Mouse (Mus musculus) ZHBTc4 (cell line): ENCODE measurements at regions not wholly inside any gene's neighbourhood (a gene's known extent, or its start where the extent isn't known, plus 50 kb on each side); places are given as distances from the start of the nearest gene placed in this dataset.

Source experiments
- DNase-seq: peaks from one replicate; pipeline ENCODE4 v3.0.0-alpha.2; 2011; ENCODE audit warnings: low read depth, low spot score

GRCm38 (mm10) chr3:34384965-34385505 is 265.2 kb upstream of the Sox2 start:
- no peak for DNase-seq

GRCm38 (mm10) chr3:34377913-34378312 is 272.3 kb upstream of the Sox2 start:
- DNase-seq = no peak

GRCm38 (mm10) chr3:34377329-34377728 is 272.9 kb upstream of the Sox2 start:
- no peak for DNase-seq

GRCm38 (mm10) chr3:34371418-34371817 is 278.8 kb upstream of the Sox2 start:
- DNase-seq = no peak

- peak; percentile 10 for DNase-seq
Measured at GRCm38 (mm10) chr3:34338100-34338499, 257.0 kb upstream of the Dnajc19 start.

- DNase-seq = no peak
Measured at GRCm38 (mm10) chr3:34333555-34333954, 252.4 kb upstream of the Dnajc19 start.

GRCm38 (mm10) chr3:34331889-34332276 is 250.8 kb upstream of the Dnajc19 start:
- DNase-seq = no peak

GRCm38 (mm10) chr3:34330970-34331888 is 250.1 kb upstream of the Dnajc19 start:
- DNase-seq = no peak

- peak; percentile 77 for DNase-seq
Measured at GRCm38 (mm10) chr3:34328865-34329264, 247.7 kb upstream of the Dnajc19 start.

- peak; percentile 12 for DNase-seq
Measured at GRCm38 (mm10) chr3:34325669-34326068, 244.5 kb upstream of the Dnajc19 start.

GRCm38 (mm10) chr3:34322527-34323210 is 241.5 kb upstream of the Dnajc19 start:
- no peak for DNase-seq

- DNase-seq = no peak
Measured at GRCm38 (mm10) chr3:34314798-34315197, 233.7 kb upstream of the Dnajc19 start.

GRCm38 (mm10) chr3:34314393-34314792 is 233.3 kb upstream of the Dnajc19 start:
- no peak for DNase-seq

GRCm38 (mm10) chr3:34311944-34312343 is 230.8 kb upstream of the Dnajc19 start:
- DNase-seq = no peak

- DNase-seq = no peak
Measured at GRCm38 (mm10) chr3:34299637-34300036, 218.5 kb upstream of the Dnajc19 start.

GRCm38 (mm10) chr3:34287836-34288235 is 206.7 kb upstream of the Dnajc19 start:
- no peak for DNase-seq

GRCm38 (mm10) chr3:34270154-34270553 is 189.0 kb upstream of the Dnajc19 start:
- no peak for DNase-seq

GRCm38 (mm10) chr3:34266462-34266861 is 185.3 kb upstream of the Dnajc19 start:
- no peak for DNase-seq

- no peak for DNase-seq
Measured at GRCm38 (mm10) chr3:34264811-34265210, 183.7 kb upstream of the Dnajc19 start.

- no peak for DNase-seq
Measured at GRCm38 (mm10) chr3:34252730-34253337, 171.7 kb upstream of the Dnajc19 start.

- DNase-seq = no peak
Measured at GRCm38 (mm10) chr3:34242126-34242525, 161.0 kb upstream of the Dnajc19 start.

- no peak for DNase-seq
Measured at GRCm38 (mm10) chr3:34239978-34240377, 158.9 kb upstream of the Dnajc19 start.
